Mouse (Mus musculus) heart, adult 2 months (tissue): ENCODE results near the gene Tepsin.

Experiments used
- CTCF ChIP-seq: fragments of 200-600 bp; IDR thresholded peaks from 2 replicates; pipeline ENCODE4 v1.8.1; 2022; ENCODE audit warnings: antibody characterized with exemption, mild to moderate bottlenecking, moderate library complexity
- EP300 ChIP-seq: fragments of 200-500 bp; IDR thresholded peaks from 2 replicates; pipeline ENCODE4 v1.6.1; 2011; ENCODE audit warnings: low read depth, low read length, control low read depth; ENCODE audit not compliant: insufficient read depth
- POLR2A ChIP-seq: fragments of 200-500 bp; IDR thresholded peaks from 2 replicates; pipeline ENCODE4 v1.6.1; 2011; ENCODE audit warnings: mild to moderate bottlenecking, low read depth, low read length, control low read depth; ENCODE audit not compliant: insufficient read depth

DNA sequence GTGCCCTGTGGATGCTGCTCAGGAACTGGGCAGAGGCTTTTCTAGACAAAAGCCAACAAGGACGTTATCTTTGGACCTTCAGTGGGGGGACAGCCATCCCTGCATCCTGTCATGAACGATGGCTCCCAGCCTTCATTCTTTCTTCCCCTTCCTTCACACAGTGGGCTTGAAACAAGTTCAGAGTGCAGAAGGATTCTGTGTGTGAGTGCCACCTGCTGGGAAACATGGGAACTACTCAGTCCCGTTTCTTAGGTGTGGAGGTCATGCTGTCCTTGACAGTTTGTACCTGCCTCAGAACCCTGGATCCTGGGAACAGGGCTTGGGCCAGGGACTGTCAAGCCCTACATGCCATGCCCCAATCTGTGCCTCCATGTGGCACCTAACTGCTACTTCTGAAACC is 2.5 kb upstream of the Tepsin start:
- peak; percentile 90 for TF ChIP-seq CTCF
- TF ChIP-seq EP300 = peak; percentile 66; the same call in 1 of the 2 replicates
- TF ChIP-seq POLR2A = no peak
